Mouse (Mus musculus) embryonic fibroblast, embryonic 13.5 days (primary cell): ENCODE data around the gene Cd300lg.

ENCODE experiments used
- CTCF ChIP-seq: IDR thresholded peaks from 2 replicates; pipeline ENCODE4 v1.5.1; 2011; ENCODE audit warnings: mild to moderate bottlenecking, control low read depth, low read length, moderate library complexity, borderline replicate concordance; ENCODE audit not compliant: insufficient read depth
- POLR2A ChIP-seq: IDR thresholded peaks from 2 replicates; pipeline ENCODE4 v1.6.1; 2011; ENCODE audit warnings: low read depth, mild to moderate bottlenecking, control low read depth, low read length, moderate library complexity

- TF ChIP-seq CTCF (no peak), POLR2A (no peak)
These were observed 20.7 kb downstream of the Cd300lg start for GRCm38 (mm10) chr11:102061941-102062473.
